Mouse (Mus musculus) hindbrain, postnatal 0 days (tissue): ENCODE measurements around the gene Hba-a2. TPM values are rescaled to one million over a fixed set of nuclear protein-coding genes. Genes with fewer than 3 reads are reported as not detected.

Experiments used
- ATAC-seq: fragments of 200-750 bp; cut with Nextera tagmentation; 2 replicates; pipeline ENCODE4 v1.8.0; 2017; ENCODE audit warnings: mild to moderate bottlenecking, moderate TSS enrichment, moderate library complexity
- DNase-seq: peaks from one replicate; pipeline ENCODE4 v3.0.0-alpha.2; 2015; ENCODE audit warnings: low spot score
- H3K27ac ChIP-seq: fragments of 300-500 bp; sonication (generic); 2 replicates; pipeline ENCODE4 v1.5.1; 2014; ENCODE audit warnings: mild to moderate bottlenecking
- H3K27me3 ChIP-seq: fragments of 300-500 bp; sonication (generic); 2 replicates; pipeline ENCODE4 v1.6.1; 2014; ENCODE audit warnings: low read length, mixed read lengths; ENCODE audit not compliant: insufficient read depth
- H3K36me3 ChIP-seq: fragments of 300-500 bp; sonication (generic); 2 replicates; pipeline ENCODE4 v1.6.1; 2014; ENCODE audit warnings: low read length, mixed read lengths; ENCODE audit not compliant: insufficient read depth
- H3K4me1 ChIP-seq: fragments of 300-500 bp; sonication (generic); 2 replicates; pipeline ENCODE4 v1.6.1; 2014; ENCODE audit warnings: antibody characterized with exemption, low read length, mixed read lengths; ENCODE audit not compliant: insufficient read depth
- H3K4me2 ChIP-seq: fragments of 300-500 bp; sonication (generic); 2 replicates; pipeline ENCODE4 v1.6.1; 2014; ENCODE audit warnings: low read depth, mild to moderate bottlenecking, low read length, moderate library complexity, mixed read lengths
- H3K4me3 ChIP-seq: fragments of 300-500 bp; sonication (generic); 2 replicates; pipeline ENCODE4 v1.5.1; 2014; ENCODE audit warnings: low read length
- H3K9ac ChIP-seq: fragments of 300-500 bp; sonication (generic); replicated peaks from 2 replicates; pipeline ENCODE4 v1.6.1; 2014; ENCODE audit warnings: mild to moderate bottlenecking, low read length, moderate library complexity, mixed read lengths
- H3K9me3 ChIP-seq: fragments of 300-500 bp; sonication (generic); 2 replicates; pipeline ENCODE4 v1.6.1; 2016; ENCODE audit warnings: low read length, mixed read lengths
- CTCF ChIP-seq: IDR thresholded peaks from 2 replicates; pipeline ENCODE4 v1.5.1; 2016; ENCODE audit warnings: antibody characterized with exemption, control low read depth, low read depth
- WGBS: fragments of 180-500 bp; shearing (Covaris S2); extraction: QIAGEN DNeasy Blood & Tissue Kit; methylation state at CpG from one replicate; pipeline ENCODE4 v1.1.7; 2014; 5-methylcytosine and 5-hydroxymethylcytosine counted together
- polyA plus RNA-seq: library from polyadenylated mRNA; unstranded; fragments of >200 nt; fragmentation: Nextera tagmentation; extraction: Ambion mirVana; gene quantifications from 2 replicates; pipeline ENCODE4 v1.2.1, GENCODE M21; 2015
- total RNA-seq: library from RNA; depleted of rRNA; stranded (reverse); fragments of >200 nt; gene quantifications from 2 replicates; pipeline ENCODE4 v1.2.3, GENCODE M21; 2014

Gene Hba-a2
- total and polyA plus RNA-seq, 2 experiments from 2014 or later = 1,601 to 2,010 TPM

DNA sequence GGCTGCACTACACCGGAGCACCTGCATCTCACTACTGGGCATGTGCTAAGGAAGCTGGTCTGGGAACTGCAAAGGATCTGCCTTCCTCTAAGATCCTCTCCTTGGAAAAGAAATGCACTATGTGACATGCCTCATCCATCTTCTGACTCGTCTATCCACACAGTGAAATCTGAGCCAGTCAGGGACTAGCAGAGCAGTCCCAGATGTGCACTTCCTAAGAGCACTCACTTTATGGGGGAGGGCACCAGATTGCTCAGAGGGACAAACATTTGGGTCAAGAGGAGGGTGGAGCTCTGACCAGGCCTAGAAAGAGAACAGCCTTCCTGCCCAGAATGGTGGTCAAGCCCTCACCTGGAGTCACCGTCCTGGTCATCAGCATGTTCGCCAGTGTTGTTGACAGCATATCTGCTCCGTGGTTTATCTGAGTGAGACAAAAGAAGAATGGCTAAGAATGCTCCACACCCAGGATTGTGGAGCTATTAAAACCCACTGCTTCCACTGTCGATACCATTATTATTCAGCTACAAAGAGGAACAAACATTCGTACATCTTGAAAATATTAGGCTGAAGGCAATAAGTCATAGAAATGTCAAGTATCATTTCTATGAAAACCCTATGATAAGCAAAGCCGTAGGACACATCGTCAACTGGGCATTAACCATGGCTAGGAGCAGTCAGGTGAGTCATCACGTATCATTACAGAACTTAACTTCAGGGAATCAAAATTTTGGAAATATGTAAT lies 33.4 kb upstream of the Hba-a2 start:
- Histone ChIP-seq H3K4me1 (peaks cover 5% of the 10 kb centered on the region), H3K36me3 (no peaks in the 10 kb centered on the region), H3K27ac (no peak overlapping the region), H3K4me2 (no peak overlapping the region), H3K4me3 (no peak overlapping the region), H3K9me3 (no peaks in the 10 kb centered on the region), H3K9ac (no peak overlapping the region), H3K27me3 (no peaks in the 10 kb centered on the region)
- ATAC-seq (no peak), DNase-seq (no peak)
- no peak for TF ChIP-seq CTCF
- 84% methylated on average over 10 of the region's 10 CpGs for WGBS

- Histone ChIP-seq H3K27me3 (no peaks in the 10 kb centered on the region), H3K9ac (no peak overlapping the region), H3K9me3 (no peaks in the 10 kb centered on the region), H3K27ac (no peak overlapping the region), H3K4me2 (no peak overlapping the region), H3K36me3 (no peaks in the 10 kb centered on the region), H3K4me1 (peaks cover 8% of the 10 kb centered on the region), H3K4me3 (no peak overlapping the region)
- TF ChIP-seq CTCF = no peak
- 95% methylated on average over 3 of the region's 3 CpGs for WGBS
- DNase-seq (no peak), ATAC-seq (no peak)
Observed at GRCm38 (mm10) chr11:32265117-32265738, 31.1 kb upstream of the Hba-a2 start.

DNA sequence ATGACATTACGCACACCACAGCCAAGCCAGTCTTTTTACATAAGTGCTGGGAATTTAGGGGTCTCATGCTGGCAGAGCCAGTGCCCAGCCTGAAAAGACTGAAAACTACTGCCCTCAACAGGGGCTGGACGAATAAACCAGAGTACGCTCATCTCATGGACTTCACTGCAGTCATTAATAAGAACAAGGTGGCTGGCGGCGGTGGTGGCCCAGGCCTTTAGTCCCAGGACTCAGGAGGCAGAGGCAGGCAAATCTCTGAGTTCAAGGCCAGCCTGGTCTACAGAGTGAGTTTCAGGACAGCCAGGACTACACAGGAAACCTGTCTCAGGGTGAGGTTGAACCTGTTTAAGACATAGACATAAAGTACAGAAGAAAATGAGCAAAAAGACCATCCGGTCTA lies 30.1 kb upstream of the Hba-a2 start:
- Histone ChIP-seq H3K36me3 (no peaks in the 10 kb centered on the region), H3K9me3 (no peaks in the 10 kb centered on the region), H3K27ac (no peak overlapping the region), H3K4me3 (no peak overlapping the region), H3K4me2 (no peak overlapping the region), H3K27me3 (no peaks in the 10 kb centered on the region), H3K9ac (no peak overlapping the region), H3K4me1 (peaks cover 8% of the 10 kb centered on the region)
- DNase-seq (no peak), ATAC-seq (no peak)
- TF ChIP-seq CTCF = no peak
- 91% methylated on average over 6 of the region's 6 CpGs for WGBS

- peak overlapping the region; percentile 83 for H3K4me3 ChIP-seq
- WGBS = 21% methylated on average over 6 of the region's 6 CpGs
- H3K4me1 ChIP-seq = peaks cover 8% of the 10 kb centered on the region
- H3K9me3 ChIP-seq = no peaks in the 10 kb centered on the region
- peak overlapping the region; percentile 77 for H3K4me2 ChIP-seq
- H3K27ac ChIP-seq = peak overlapping the region; percentile 95
- peak overlapping the region; percentile 96 for H3K9ac ChIP-seq
- no peak for DNase-seq
- H3K27me3 ChIP-seq = no peaks in the 10 kb centered on the region
- ATAC-seq = no peak
- H3K36me3 ChIP-seq = no peaks in the 10 kb centered on the region
- no peak for TF ChIP-seq CTCF
Observed at GRCm38 (mm10) chr11:32266776-32267175, 29.5 kb upstream of the Hba-a2 start.

DNA sequence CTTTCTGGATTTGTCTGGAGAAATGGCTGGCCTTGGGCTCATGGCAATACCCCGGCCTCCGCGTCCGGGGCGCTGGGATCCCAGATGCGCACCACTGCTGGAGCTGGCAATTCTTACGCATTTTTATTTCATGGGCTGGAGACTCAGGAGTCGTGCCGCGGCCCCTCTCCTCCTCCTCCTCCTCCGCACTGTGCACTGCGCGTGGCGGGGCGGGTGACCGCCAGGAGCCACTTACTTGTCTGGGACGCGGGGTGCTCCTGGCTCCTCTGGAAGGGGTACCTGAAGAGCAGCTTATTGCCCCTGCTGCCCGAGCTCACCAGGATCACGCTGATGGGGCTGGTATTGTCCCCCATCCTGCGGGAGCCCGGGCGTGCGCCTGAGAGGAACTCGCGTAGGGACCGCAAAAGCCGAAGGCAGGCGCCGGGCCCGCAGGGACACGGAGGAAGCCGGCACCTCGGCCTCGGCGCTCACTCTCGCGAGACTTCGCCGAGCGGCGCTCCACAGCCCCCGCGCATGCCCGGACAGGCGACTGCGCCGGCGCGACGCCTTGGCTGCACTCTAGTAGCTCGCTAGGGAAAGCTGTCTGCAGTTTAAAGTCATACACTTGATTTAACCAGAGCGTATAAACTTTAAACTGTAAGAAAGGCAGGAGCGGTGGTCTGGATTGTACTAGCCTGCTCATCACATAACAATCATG lies 29.0 kb upstream of the Hba-a2 start, which contains the start of gene Nprl3:
Gene Nprl3 (minus strand): TSS at position 520 of the 697 bp plus-strand sequence.
- Histone ChIP-seq H3K4me1 (peaks cover 8% of the 10 kb centered on the region), H3K9me3 (no peaks in the 10 kb centered on the region), H3K4me2 (peak within 1 kb of the TSS; percentile 77), H3K36me3 (no peaks in the 10 kb centered on the region), H3K9ac (peak within 1 kb of the TSS; percentile 96), H3K27ac (peak within 1 kb of the TSS; percentile 95), H3K27me3 (no peaks in the 10 kb centered on the region), H3K4me3 (peak within 1 kb of the TSS; percentile 83)
- WGBS = under 1% methylated on average over 54 of the region's 54 CpGs
- no peak for TF ChIP-seq CTCF
- DNase-seq (peak; percentile 98), ATAC-seq (peak; percentile 99)

DNA sequence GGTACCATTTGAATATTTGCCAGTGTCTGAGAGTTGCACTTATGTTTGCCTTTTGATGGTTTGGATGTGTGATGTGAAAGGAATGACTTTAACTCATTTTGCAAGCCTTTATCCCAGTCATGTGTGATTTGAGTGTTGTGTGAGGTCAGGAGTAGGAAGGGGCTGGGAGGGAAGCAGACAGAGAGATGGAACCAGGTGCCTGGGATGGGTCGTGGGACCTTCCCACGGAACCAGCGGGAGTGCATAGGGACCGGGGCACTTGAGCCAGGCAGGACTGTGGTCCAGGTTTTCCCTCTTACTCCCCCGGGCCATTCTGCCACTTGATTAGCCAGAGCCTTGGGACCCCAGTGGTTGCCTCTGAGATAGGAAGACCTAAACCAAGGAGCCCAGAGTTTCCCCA lies 28.3 kb upstream of the Hba-a2 start:
- 16% methylated on average over 5 of the region's 5 CpGs for WGBS
- H3K4me1 ChIP-seq = peaks cover 8% of the 10 kb centered on the region
- H3K27me3 ChIP-seq = no peaks in the 10 kb centered on the region
- ATAC-seq = peak; percentile 12; the same call in 1 of the 2 replicates
- H3K4me3 ChIP-seq = peak overlapping the region; percentile 83
- H3K36me3 ChIP-seq = no peaks in the 10 kb centered on the region
- H3K9me3 ChIP-seq = no peaks in the 10 kb centered on the region
- peak overlapping the region; percentile 77 for H3K4me2 ChIP-seq
- peak; percentile 5 for DNase-seq
- peak overlapping the region; percentile 95 for H3K27ac ChIP-seq
- H3K9ac ChIP-seq = peak overlapping the region; percentile 96
- no peak for TF ChIP-seq CTCF
